Comparison of ENCODE assay signal across 8 mouse cellular contexts in genomic region chr8:121952122-121952521, GRCm38 (mm10). TPM values are rescaled to one million over a fixed set of nuclear protein-coding genes. Genes with fewer than 3 reads are reported as not detected.
DNase-seq lines count a peak whose midpoint lies in the region; ATAC-seq and TF ChIP-seq lines count a peak whose summit lies in the region.
"Had no signal": no experiment of that assay in that cellular context is flagged by ENCODE, and none has a peak within 500 bp of the region (broad histone marks: within the 10 kb centered on the region; RNA-seq: fewer than 3 reads in every experiment).

No protein-coding gene starts in this region.

- peaks cover 26% of the 10 kb centered on the region; the same call in 1 of the 2 replicates for H3K36me3 ChIP-seq in lung, embryonic 15.5 days
- peaks cover 17% of the 10 kb centered on the region for H3K36me3 ChIP-seq in forebrain, embryonic 15.5 days
- H3K36me3 ChIP-seq in limb, embryonic 14.5 days (ENCODE audit: control insufficient read depth, insufficient read depth, low read length) = peaks cover 29% of the 10 kb centered on the region
- H3K36me3 ChIP-seq in stomach, embryonic 15.5 days = no peaks in the 10 kb centered on the region

- peak overlapping the region; percentile 75 for H3K4me2 ChIP-seq in lung, embryonic 15.5 days
- peak overlapping the region; percentile 89 for H3K4me2 ChIP-seq in forebrain, embryonic 15.5 days (replicated peaks)
- H3K4me2 ChIP-seq in limb, embryonic 14.5 days (replicated peaks; ENCODE audit: low read depth, low read length, severe bottlenecking) = peak overlapping the region; percentile 87; the same call in 1 of the 2 replicates
- H3K4me2 ChIP-seq in stomach, embryonic 15.5 days = peak overlapping the region; percentile 82

- intact Hi-C loops in gastrocnemius, postnatal 36 days (cut with DNase I) = no loop called here

- no peaks in the 10 kb centered on the region for H3K9me3 ChIP-seq in lung, embryonic 15.5 days
- H3K9me3 ChIP-seq in forebrain, embryonic 15.5 days = no peaks in the 10 kb centered on the region
- H3K9me3 ChIP-seq in limb, embryonic 14.5 days (ENCODE audit: control insufficient read depth, low read length) = no peaks in the 10 kb centered on the region
- no peaks in the 10 kb centered on the region for H3K9me3 ChIP-seq in stomach, embryonic 15.5 days

- H3K4me3 ChIP-seq in lung, embryonic 15.5 days = peak overlapping the region; percentile 62; the same call in 1 of the 2 replicates
- H3K4me3 ChIP-seq in forebrain, embryonic 15.5 days = peak overlapping the region; percentile 87
- H3K4me3 ChIP-seq in limb, embryonic 14.5 days (replicated peaks; ENCODE audit: low read length) = peak overlapping the region; percentile 89
- peak overlapping the region; percentile 6; the same call in 1 of the 2 replicates for H3K4me3 ChIP-seq in stomach, embryonic 15.5 days (replicated peaks)

- H3K9ac ChIP-seq in lung, embryonic 15.5 days = 0 out of 2 replicates have a peak overlapping the region, but pooled peaks have one; percentile 5
- H3K9ac ChIP-seq in forebrain, embryonic 15.5 days (replicated peaks) = peak overlapping the region; percentile 22; the same call in 1 of the 2 replicates
- H3K9ac ChIP-seq in limb, embryonic 14.5 days (ENCODE audit: low read depth, low read length, severe bottlenecking) = 0 out of 2 replicates have a peak overlapping the region, but pooled peaks have one; percentile 29
- H3K9ac ChIP-seq in stomach, embryonic 15.5 days = no peak overlapping the region

- no peak for DNase-seq in lung, postnatal 4 days
- no peak for DNase-seq in limb, embryonic 14.5 days (ENCODE audit: low spot score)
- DNase-seq in gastrocnemius, postnatal 36 days = no peak

- no peak for ATAC-seq in lung, embryonic 15.5 days (ENCODE audit: borderline replicate concordance, extremely low read depth, low FRiP score, low TSS enrichment)
- ATAC-seq in forebrain, embryonic 15.5 days (replicated peaks) = no peak
- ATAC-seq in limb, embryonic 14.5 days (ENCODE audit: low FRiP score, low read depth) = no peak
- ATAC-seq in stomach, embryonic 15.5 days (ENCODE audit: insufficient read depth, low FRiP score, low read depth) = no peak
- no peak for ATAC-seq in frontal cortex, adult (ENCODE audit: low TSS enrichment)

- H3K4me1 ChIP-seq in lung, embryonic 15.5 days = peaks cover 48% of the 10 kb centered on the region
- peaks cover 47% of the 10 kb centered on the region for H3K4me1 ChIP-seq in forebrain, embryonic 15.5 days
- peaks cover 31% of the 10 kb centered on the region for H3K4me1 ChIP-seq in limb, embryonic 14.5 days (ENCODE audit: control insufficient read depth, insufficient read depth, low read length)
- H3K4me1 ChIP-seq in stomach, embryonic 15.5 days = peaks cover 35% of the 10 kb centered on the region

- H3K27ac ChIP-seq in lung, embryonic 15.5 days = no peak overlapping the region
- no peak overlapping the region for H3K27ac ChIP-seq in forebrain, embryonic 15.5 days (replicated peaks)
- H3K27ac ChIP-seq in limb, embryonic 14.5 days (replicated peaks; ENCODE audit: low read depth, low read length) = no peak overlapping the region
- no peak overlapping the region for H3K27ac ChIP-seq in stomach, embryonic 15.5 days

- no peak for TF ChIP-seq POLR2A in limb, embryonic 14.5 days (IDR thresholded peaks at IDR 0.05; ENCODE audit: borderline replicate concordance, extremely low read depth, insufficient read depth, insufficient read length)

- no peaks in the 10 kb centered on the region for H3K27me3 ChIP-seq in lung, embryonic 15.5 days
- H3K27me3 ChIP-seq in forebrain, embryonic 15.5 days = no peaks in the 10 kb centered on the region
- H3K27me3 ChIP-seq in limb, embryonic 14.5 days (ENCODE audit: control insufficient read depth, insufficient read depth, low read length) = no peaks in the 10 kb centered on the region
- H3K27me3 ChIP-seq in stomach, embryonic 15.5 days (replicated peaks) = no peaks in the 10 kb centered on the region

RNA-seq across cellular contexts. Expression of gene Banp, which starts 2.6 kb away (rescaled TPM):
- 40.2 and 50.4 TPM in 2 replicates for polyA plus RNA-seq in lung, embryonic 15.5 days (2015; fragmentation: Nextera tagmentation; extraction: Ambion mirVana)
- polyA plus RNA-seq in forebrain, embryonic 15.5 days (2015; fragmentation: Nextera tagmentation; extraction: Ambion mirVana) = 64.8 and 65.3 TPM in 2 replicates
- 97.7 and 127 TPM in 2 replicates for polyA plus RNA-seq in limb, embryonic 14.5 days (2012; rRNA removed)
- 33.2 and 39.3 TPM in 2 replicates for polyA plus RNA-seq in limb, embryonic 14.5 days (2014; fragmentation: Nextera tagmentation; extraction: Ambion mirVana)
- 35.6 and 36.3 TPM in 2 replicates for polyA plus RNA-seq in stomach, embryonic 15.5 days (2015; fragmentation: Nextera tagmentation; extraction: Ambion mirVana)
- total RNA-seq in gastrocnemius, postnatal 36 days (2021) = 10 to 100 TPM in 1 of 2 experiments, 1 to 10 TPM in 1; 6.6 to 17.8 TPM

RNA-seq across cellular contexts. Expression of gene Car5a, which starts 7.4 kb away (rescaled TPM):
- not detected in 2 replicates for polyA plus RNA-seq in lung, embryonic 15.5 days (2015; fragmentation: Nextera tagmentation; extraction: Ambion mirVana)
- 0.37 and 0.43 TPM in 2 replicates for polyA plus RNA-seq in forebrain, embryonic 15.5 days (2015; fragmentation: Nextera tagmentation; extraction: Ambion mirVana)
- not detected in 2 replicates for polyA plus RNA-seq in limb, embryonic 14.5 days (2012; rRNA removed)
- polyA plus RNA-seq in limb, embryonic 14.5 days (2014; fragmentation: Nextera tagmentation; extraction: Ambion mirVana) = 0.26 TPM in 1 of 2 replicates, not detected in the other
- polyA plus RNA-seq in stomach, embryonic 15.5 days (2015; fragmentation: Nextera tagmentation; extraction: Ambion mirVana) = 0.21 and 0.22 TPM in 2 replicates
- total RNA-seq in gastrocnemius, postnatal 36 days (2021) = not detected
- polyA plus RNA-seq: testis, adult 2 months had no signal

RNA-seq across cellular contexts. Expression of gene Slc7a5, which starts 44.6 kb away (rescaled TPM):
- 14.8 and 15.5 TPM in 2 replicates for polyA plus RNA-seq in lung, embryonic 15.5 days (2015; fragmentation: Nextera tagmentation; extraction: Ambion mirVana)
- 39.2 and 45.8 TPM in 2 replicates for polyA plus RNA-seq in forebrain, embryonic 15.5 days (2015; fragmentation: Nextera tagmentation; extraction: Ambion mirVana)
- 34.6 and 43.9 TPM in 2 replicates for polyA plus RNA-seq in limb, embryonic 14.5 days (2012; rRNA removed)
- polyA plus RNA-seq in limb, embryonic 14.5 days (2014; fragmentation: Nextera tagmentation; extraction: Ambion mirVana) = 27.1 and 27.8 TPM in 2 replicates
- 22.7 and 26.6 TPM in 2 replicates for polyA plus RNA-seq in stomach, embryonic 15.5 days (2015; fragmentation: Nextera tagmentation; extraction: Ambion mirVana)
- total RNA-seq in gastrocnemius, postnatal 36 days (2021) = 1 to 10 TPM; 1.9 to 2.1 TPM

Comparison
In these comparisons a context has a peak if more than half of its experiments do, and no peak if none do; other contexts are left out.
1. H3K4me3 ChIP-seq: peak in every context shown above with its lines; median percentile 89 in limb, embryonic 14.5 days; 87 in forebrain, embryonic 15.5 days; 62 in lung, embryonic 15.5 days; 6 in stomach, embryonic 15.5 days.